Mouse (Mus musculus): ENCODE data around the gene Pagr1b. TPM values are rescaled to one million over a fixed set of nuclear protein-coding genes. Genes with fewer than 3 reads are reported as not detected.

Pagr1b gene
- polyA plus RNA-seq, 1 experiment from 2014 or later: 0.45 TPM

GRCm38 (mm10) chr7:127011717-127012116 is 4.6 kb downstream of the Pagr1b start:
- WGBS: 81% methylated on average over 2 of the region's 2 CpGs
- Histone ChIP-seq H3K4me1 (replicated peaks; ENCODE audit: control insufficient read depth, insufficient read depth, low read length) (peaks cover 32% of the 10 kb centered on the region), H3K27me3 (replicated peaks; ENCODE audit: control insufficient read depth, insufficient read depth, low read length) (no peaks in the 10 kb centered on the region), H3K36me3 (ENCODE audit: control insufficient read depth, insufficient read depth, low read length) (peaks cover 25% of the 10 kb centered on the region), H3K4me2 (ENCODE audit: low read length) (no peak overlapping the region), H3K9ac (ENCODE audit: low read length) (no peak overlapping the region), H3K9me3 (ENCODE audit: control insufficient read depth, low read length) (no peaks in the 10 kb centered on the region), H3K4me3 (ENCODE audit: low read depth, low read length) (no peak overlapping the region), H3K27ac (ENCODE audit: low read depth) (no peak overlapping the region)
- no peak for DNase-seq (ENCODE audit: low spot score)
- ATAC-seq (replicated peaks; ENCODE audit: low FRiP score, low TSS enrichment, low read depth): no peak

- no peak overlapping the region for H3K27ac ChIP-seq (ENCODE audit: low read depth)
- ATAC-seq (replicated peaks; ENCODE audit: low FRiP score, low TSS enrichment, low read depth): no peak
- H3K4me1 ChIP-seq (replicated peaks; ENCODE audit: control insufficient read depth, insufficient read depth, low read length): peaks cover 32% of the 10 kb centered on the region
Observed at GRCm38 (mm10) chr7:127011051-127011450, 5.2 kb downstream of the Pagr1b start.

DNA sequence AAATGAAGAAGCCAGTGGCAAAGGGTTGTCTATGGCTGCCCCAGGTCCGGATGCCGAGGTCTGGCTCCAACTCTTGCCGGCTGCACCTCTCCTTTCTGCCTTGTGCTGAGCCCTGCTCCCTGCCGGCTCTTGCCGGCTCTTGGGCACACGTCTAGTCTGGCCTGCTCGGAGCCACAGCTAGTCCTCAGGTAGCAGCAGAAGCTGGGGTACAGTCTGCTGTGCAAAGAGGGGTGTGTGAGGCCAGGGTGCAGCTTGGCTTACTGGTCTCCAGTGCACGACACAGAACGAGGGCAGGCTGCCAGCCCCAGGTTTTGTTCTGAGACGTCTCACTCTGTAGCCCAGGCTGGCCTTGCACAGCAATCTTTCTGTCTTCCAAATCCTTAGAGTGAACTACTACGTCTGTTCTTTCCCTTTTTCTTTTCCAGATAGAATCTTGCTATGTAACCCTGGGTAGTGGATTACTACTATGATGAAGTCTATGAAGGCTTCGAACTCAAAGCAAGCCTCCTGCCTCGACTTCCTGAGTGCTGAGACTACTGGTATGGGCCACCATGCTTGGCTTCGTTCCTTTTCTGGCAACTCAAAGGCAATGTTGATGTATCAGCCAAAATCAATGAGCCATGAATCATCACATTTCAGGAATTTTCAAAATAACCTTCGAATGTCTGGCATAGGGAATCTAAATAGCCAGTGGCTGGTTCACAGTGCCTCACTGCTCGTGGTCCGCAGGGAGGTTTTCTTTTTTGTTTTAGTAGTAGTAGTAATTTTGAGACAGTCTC is 6.8 kb downstream of the Pagr1b start:
- H3K27ac ChIP-seq (ENCODE audit: low read depth): peak overlapping the region; percentile 79
- H3K9ac ChIP-seq (ENCODE audit: low read length): no peak overlapping the region
- no peak for DNase-seq (ENCODE audit: low spot score)
- WGBS: 83% methylated on average over 17 of the region's 17 CpGs
- H3K4me3 ChIP-seq (ENCODE audit: low read depth, low read length): no peak overlapping the region
- peaks cover 22% of the 10 kb centered on the region for H3K4me1 ChIP-seq (replicated peaks; ENCODE audit: control insufficient read depth, insufficient read depth, low read length)
- peaks cover 15% of the 10 kb centered on the region for H3K36me3 ChIP-seq (ENCODE audit: control insufficient read depth, insufficient read depth, low read length)
- H3K9me3 ChIP-seq (ENCODE audit: control insufficient read depth, low read length): no peaks in the 10 kb centered on the region
- H3K4me2 ChIP-seq (ENCODE audit: low read length): no peak overlapping the region
- 0 out of 2 replicates have a peak, but pooled peaks have one; percentile 3 for ATAC-seq (replicated peaks; ENCODE audit: low FRiP score, low TSS enrichment, low read depth)
- no peaks in the 10 kb centered on the region for H3K27me3 ChIP-seq (replicated peaks; ENCODE audit: control insufficient read depth, insufficient read depth, low read length)

More at GRCm38 (mm10) chr7:127011051-127011450, 5.2 kb downstream of the Pagr1b start:
- H3K9ac ChIP-seq (ENCODE audit: low read length): no peak overlapping the region
- H3K27me3 ChIP-seq (replicated peaks; ENCODE audit: control insufficient read depth, insufficient read depth, low read length): no peaks in the 10 kb centered on the region
- H3K9me3 ChIP-seq (ENCODE audit: control insufficient read depth, low read length): no peaks in the 10 kb centered on the region
- 91% methylated on average over 2 of the region's 2 CpGs for WGBS
- no peak overlapping the region for H3K4me2 ChIP-seq (ENCODE audit: low read length)
- peaks cover 25% of the 10 kb centered on the region for H3K36me3 ChIP-seq (ENCODE audit: control insufficient read depth, insufficient read depth, low read length)
- DNase-seq (ENCODE audit: low spot score): no peak
- H3K4me3 ChIP-seq (ENCODE audit: low read depth, low read length): no peak overlapping the region

DNA sequence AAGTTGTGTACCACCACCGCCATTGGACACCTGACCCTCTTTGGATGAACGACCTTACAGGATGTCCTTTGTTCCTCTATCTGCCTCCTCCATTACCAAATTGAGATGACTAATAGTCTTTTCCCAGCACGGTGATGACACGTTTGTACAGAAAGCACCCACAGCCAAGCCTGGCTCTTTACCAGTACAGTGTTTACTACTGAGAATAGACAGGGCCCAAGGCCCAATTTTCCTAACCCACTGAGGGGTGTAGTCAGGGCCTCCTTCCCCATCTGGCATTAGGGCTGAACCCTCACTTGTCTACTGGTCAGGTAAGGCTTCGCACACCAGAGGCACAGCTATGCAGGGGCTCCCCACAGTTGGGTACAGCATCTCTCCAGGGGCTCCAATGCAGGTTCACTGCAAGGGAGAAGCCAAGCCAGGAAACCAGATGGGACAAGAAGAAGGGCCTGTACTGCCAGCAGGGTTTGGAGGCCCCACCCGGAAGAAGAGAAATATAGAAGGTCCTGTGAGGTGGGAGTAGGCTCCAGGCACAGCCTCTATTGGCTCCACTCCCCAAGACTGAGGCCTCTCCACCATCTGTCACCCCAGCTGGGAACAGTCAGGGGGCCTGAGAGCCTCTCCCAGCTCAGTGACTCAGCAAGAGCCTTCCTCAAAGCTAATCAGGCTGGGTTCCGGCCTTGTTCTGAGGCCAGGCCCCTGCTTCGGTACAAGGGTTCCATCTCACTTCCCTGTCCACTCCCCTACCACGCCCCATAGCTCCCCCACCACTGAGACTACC is 7.9 kb downstream of the Pagr1b start:
- DNase-seq (ENCODE audit: low spot score): peak; percentile 79
- 45% methylated on average over 9 of the region's 9 CpGs for WGBS
- Histone ChIP-seq H3K9me3 (ENCODE audit: control insufficient read depth, low read length) (no peaks in the 10 kb centered on the region), H3K4me3 (ENCODE audit: low read depth, low read length) (no peak overlapping the region), H3K4me1 (replicated peaks; ENCODE audit: control insufficient read depth, insufficient read depth, low read length) (peaks cover 18% of the 10 kb centered on the region), H3K36me3 (ENCODE audit: control insufficient read depth, insufficient read depth, low read length) (peaks cover 10% of the 10 kb centered on the region), H3K27ac (ENCODE audit: low read depth) (peak overlapping the region; percentile 79), H3K9ac (ENCODE audit: low read length) (no peak overlapping the region), H3K27me3 (replicated peaks; ENCODE audit: control insufficient read depth, insufficient read depth, low read length) (no peaks in the 10 kb centered on the region), H3K4me2 (ENCODE audit: low read length) (0 out of 2 replicates have a peak overlapping the region, but pooled peaks have one; percentile 0)
- peak; percentile 85 for ATAC-seq (replicated peaks; ENCODE audit: low FRiP score, low TSS enrichment, low read depth)

GRCm38 (mm10) chr7:127007313-127008024 is 8.8 kb downstream of the Pagr1b start:
- no peak overlapping the region for H3K4me2 ChIP-seq (ENCODE audit: low read length)
- H3K9ac ChIP-seq (ENCODE audit: low read length): no peak overlapping the region
- 83% methylated on average over 6 of the region's 6 CpGs for WGBS
- H3K4me3 ChIP-seq (ENCODE audit: low read depth, low read length): no peak overlapping the region
- H3K36me3 ChIP-seq (ENCODE audit: control insufficient read depth, insufficient read depth, low read length): 0 out of 2 replicates have a peak, but pooled peaks cover under 1% of the 10 kb centered on the region
- H3K27me3 ChIP-seq (replicated peaks; ENCODE audit: control insufficient read depth, insufficient read depth, low read length): no peaks in the 10 kb centered on the region
- peaks cover 18% of the 10 kb centered on the region for H3K4me1 ChIP-seq (replicated peaks; ENCODE audit: control insufficient read depth, insufficient read depth, low read length)
- H3K27ac ChIP-seq (ENCODE audit: low read depth): no peak overlapping the region
- ATAC-seq (replicated peaks; ENCODE audit: low FRiP score, low TSS enrichment, low read depth) (no peak), DNase-seq (ENCODE audit: low spot score) (no peak)
- no peaks in the 10 kb centered on the region for H3K9me3 ChIP-seq (ENCODE audit: control insufficient read depth, low read length)

DNA sequence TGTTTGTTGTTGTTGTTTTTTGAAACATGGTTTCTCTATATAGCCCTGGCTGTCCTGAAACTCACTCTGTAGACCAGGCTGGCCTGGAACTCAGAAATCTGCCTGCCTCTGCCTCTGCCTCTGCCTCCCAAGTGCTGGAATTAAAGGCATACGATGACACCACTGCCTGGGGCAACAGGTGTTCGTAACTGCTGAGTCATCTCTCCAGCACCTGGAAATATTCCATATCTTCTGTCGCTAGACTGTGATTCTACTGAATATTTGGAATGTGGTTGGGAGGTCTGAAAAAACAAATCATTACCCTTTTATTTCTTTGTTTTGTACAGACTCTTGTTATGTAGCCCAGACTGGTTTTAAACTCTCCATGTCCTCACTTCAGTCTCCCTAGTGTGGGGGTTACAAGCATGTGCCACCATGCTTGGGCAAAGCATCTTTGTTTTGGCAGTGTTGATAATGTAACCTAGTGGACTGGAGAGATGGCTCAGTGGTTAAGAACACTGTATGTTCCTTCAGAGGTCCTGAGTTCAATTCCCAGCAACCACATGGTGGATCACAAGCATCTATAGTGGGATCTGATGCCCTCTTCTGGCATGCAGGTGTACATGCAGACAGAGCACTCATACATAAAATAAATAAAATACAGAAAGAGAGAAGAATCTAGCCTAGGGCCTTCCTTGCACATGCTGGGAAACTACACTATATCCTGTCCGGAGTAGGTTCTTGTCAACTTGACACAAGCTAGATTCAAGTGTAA is 12.0 kb downstream of the Pagr1b start:
- no peak for DNase-seq (ENCODE audit: low spot score)
- no peak overlapping the region for H3K27ac ChIP-seq (ENCODE audit: low read depth)
- H3K4me3 ChIP-seq (ENCODE audit: low read depth, low read length): no peak overlapping the region
- H3K4me2 ChIP-seq (ENCODE audit: low read length): no peak overlapping the region
- H3K9me3 ChIP-seq (ENCODE audit: control insufficient read depth, low read length): no peaks in the 10 kb centered on the region
- H3K4me1 ChIP-seq (replicated peaks; ENCODE audit: control insufficient read depth, insufficient read depth, low read length): peaks cover 15% of the 10 kb centered on the region
- 83% methylated on average over 4 of the region's 4 CpGs for WGBS
- no peak overlapping the region for H3K9ac ChIP-seq (ENCODE audit: low read length)
- no peaks in the 10 kb centered on the region for H3K36me3 ChIP-seq (ENCODE audit: control insufficient read depth, insufficient read depth, low read length)
- ATAC-seq (replicated peaks; ENCODE audit: low FRiP score, low TSS enrichment, low read depth): no peak
- H3K27me3 ChIP-seq (replicated peaks; ENCODE audit: control insufficient read depth, insufficient read depth, low read length): no peaks in the 10 kb centered on the region

GRCm38 (mm10) chr7:127003620-127004019 is 12.7 kb downstream of the Pagr1b start:
- peak; percentile 73 for ATAC-seq (replicated peaks; ENCODE audit: low FRiP score, low TSS enrichment, low read depth)
- H3K4me2 ChIP-seq (ENCODE audit: low read length): no peak overlapping the region

DNA sequence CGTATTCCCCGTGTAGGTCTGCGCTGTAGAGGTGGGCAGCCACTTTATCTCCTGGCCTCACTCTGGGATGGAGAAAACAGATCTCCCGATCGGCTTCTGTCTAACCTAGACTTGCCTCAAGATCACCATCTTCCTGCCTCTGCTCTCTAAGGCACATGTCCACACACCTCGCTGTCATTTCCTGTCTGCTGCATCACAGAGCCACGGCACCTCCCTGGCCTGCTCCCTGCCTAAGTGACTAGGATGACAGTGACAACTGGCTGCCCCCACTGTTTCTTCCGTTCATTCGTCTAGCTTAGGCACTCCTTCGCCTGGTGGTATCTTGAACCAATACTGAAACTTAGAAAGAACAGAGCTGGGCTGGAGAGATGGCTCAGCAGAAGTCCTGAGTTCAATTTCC is 16.7 kb downstream of the Pagr1b start:
- H3K27ac ChIP-seq (ENCODE audit: low read depth): no peak overlapping the region
- 77% methylated on average over 10 of the region's 10 CpGs for WGBS

More at GRCm38 (mm10) chr7:127003620-127004019, 12.7 kb downstream of the Pagr1b start:
- DNase-seq (ENCODE audit: low spot score): peak; percentile 67
- no peak overlapping the region for H3K4me3 ChIP-seq (ENCODE audit: low read depth, low read length)
- H3K27me3 ChIP-seq (replicated peaks; ENCODE audit: control insufficient read depth, insufficient read depth, low read length): no peaks in the 10 kb centered on the region
- 78% methylated on average over 5 of the region's 5 CpGs for WGBS
- H3K9ac ChIP-seq (ENCODE audit: low read length): no peak overlapping the region
- H3K36me3 ChIP-seq (ENCODE audit: control insufficient read depth, insufficient read depth, low read length): no peaks in the 10 kb centered on the region
- no peak overlapping the region for H3K27ac ChIP-seq (ENCODE audit: low read depth)
- H3K4me1 ChIP-seq (replicated peaks; ENCODE audit: control insufficient read depth, insufficient read depth, low read length): peaks cover 9% of the 10 kb centered on the region; the same call in 1 of the 2 replicates
- no peaks in the 10 kb centered on the region for H3K9me3 ChIP-seq (ENCODE audit: control insufficient read depth, low read length)

More for the DNA sequence above, 16.7 kb downstream of the Pagr1b start:
- H3K36me3 ChIP-seq (ENCODE audit: control insufficient read depth, insufficient read depth, low read length): no peaks in the 10 kb centered on the region
- no peak overlapping the region for H3K9ac ChIP-seq (ENCODE audit: low read length)
- ATAC-seq (replicated peaks; ENCODE audit: low FRiP score, low TSS enrichment, low read depth) (no peak), DNase-seq (ENCODE audit: low spot score) (no peak)
- no peak overlapping the region for H3K4me2 ChIP-seq (ENCODE audit: low read length)
- H3K27me3 ChIP-seq (replicated peaks; ENCODE audit: control insufficient read depth, insufficient read depth, low read length): no peaks in the 10 kb centered on the region
- H3K9me3 ChIP-seq (ENCODE audit: control insufficient read depth, low read length): 0 out of 2 replicates have a peak, but pooled peaks cover 5% of the 10 kb centered on the region
- H3K4me3 ChIP-seq (ENCODE audit: low read depth, low read length): no peak overlapping the region
- H3K4me1 ChIP-seq (replicated peaks; ENCODE audit: control insufficient read depth, insufficient read depth, low read length): no peaks in the 10 kb centered on the region
